Mouse (Mus musculus) intestine, embryonic 15.5 days (tissue): ENCODE measurements around the gene Phf5a. TPM values are rescaled to one million over a fixed set of nuclear protein-coding genes. Genes with fewer than 3 reads are reported as not detected.

Experiments
- ATAC-seq: fragments of 200-750 bp; cut with Nextera tagmentation; 2 replicates; pipeline ENCODE4 v1.8.0; 2017; ENCODE audit warnings: moderate TSS enrichment, moderate library complexity
- H3K27ac ChIP-seq: fragments of 300-500 bp; sonication (generic); 2 replicates; pipeline ENCODE4 v1.5.1; 2015; ENCODE audit warnings: mild to moderate bottlenecking, inconsistent platforms
- H3K27me3 ChIP-seq: fragments of 300-500 bp; sonication (generic); replicated peaks from 2 replicates; pipeline ENCODE4 v1.6.1; 2015; ENCODE audit warnings: inconsistent platforms
- H3K36me3 ChIP-seq: fragments of 300-500 bp; sonication (generic); 2 replicates; pipeline ENCODE4 v1.6.1; 2015; ENCODE audit warnings: inconsistent platforms
- H3K4me1 ChIP-seq: fragments of 300-500 bp; sonication (generic); replicated peaks from 2 replicates; pipeline ENCODE4 v1.6.1; 2015; ENCODE audit warnings: inconsistent platforms
- H3K4me2 ChIP-seq: fragments of 300-500 bp; sonication (generic); replicated peaks from 2 replicates; pipeline ENCODE4 v1.6.1; 2015; ENCODE audit warnings: mild to moderate bottlenecking, inconsistent platforms
- H3K4me3 ChIP-seq: fragments of 300-500 bp; sonication (generic); replicated peaks from 2 replicates; pipeline ENCODE4 v1.5.1; 2015; ENCODE audit warnings: inconsistent platforms
- H3K9ac ChIP-seq: fragments of 300-500 bp; sonication (generic); 2 replicates; pipeline ENCODE4 v1.6.1; 2015; ENCODE audit warnings: inconsistent platforms
- H3K9me3 ChIP-seq: fragments of 300-500 bp; sonication (generic); 2 replicates; pipeline ENCODE4 v1.6.1; 2016; ENCODE audit warnings: inconsistent platforms
- WGBS: fragments of 180-500 bp; shearing (Covaris S2); methylation state at CpG from one replicate; pipeline ENCODE4 v1.1.7; 2015; 5-methylcytosine and 5-hydroxymethylcytosine counted together
- polyA plus RNA-seq: library from polyadenylated mRNA; unstranded; fragments of >200 nt; fragmentation: Nextera tagmentation; extraction: Ambion mirVana; gene quantifications from 2 replicates; pipeline ENCODE4 v1.2.1, GENCODE M21; 2015

Gene Phf5a
- polyA plus RNA-seq, 1 experiment from 2014 or later: 120 TPM

DNA sequence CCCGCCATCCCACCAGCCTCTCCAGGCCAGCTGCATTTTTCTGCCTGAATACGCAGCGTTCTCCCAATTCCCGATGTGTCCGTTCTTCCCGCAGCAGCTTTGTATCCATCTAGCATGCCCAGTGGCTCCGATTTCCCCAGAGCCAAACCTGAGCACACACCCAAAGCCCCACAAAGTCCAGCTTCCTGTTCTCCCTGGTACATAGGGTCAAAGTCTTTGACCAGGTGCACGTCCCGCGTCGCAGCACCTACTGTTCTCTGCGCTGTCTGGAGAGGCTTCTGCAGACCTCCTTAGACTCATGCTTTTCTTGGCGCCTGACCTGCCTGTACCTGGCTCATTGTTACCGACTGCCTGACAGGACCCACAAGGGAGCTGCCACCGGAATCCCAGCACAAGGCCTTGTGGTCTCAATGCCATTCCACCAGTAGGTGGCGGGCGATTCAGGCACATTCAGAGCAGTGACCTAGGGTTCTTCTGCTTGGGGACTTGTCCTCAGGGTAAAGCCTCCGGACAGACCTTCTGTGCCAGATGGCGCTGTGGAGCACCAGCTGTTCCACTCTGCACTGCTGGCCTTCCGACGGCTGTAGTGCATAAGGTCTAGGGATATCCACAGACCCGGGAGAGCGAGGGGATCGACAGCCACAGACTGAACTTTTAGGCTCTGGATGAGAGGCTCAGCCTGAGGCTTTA, 40.4 kb downstream of the Phf5a start:
- Histone ChIP-seq H3K4me1 (peaks cover 15% of the 10 kb centered on the region), H3K4me2 (peak overlapping the region; percentile 52), H3K27ac (peak overlapping the region; percentile 24; the same call in 1 of the 2 replicates), H3K27me3 (no peaks in the 10 kb centered on the region), H3K9me3 (no peaks in the 10 kb centered on the region), H3K9ac (no peak overlapping the region), H3K36me3 (no peaks in the 10 kb centered on the region), H3K4me3 (0 out of 2 replicates have a peak overlapping the region, but pooled peaks have one; percentile 5)
- 13% methylated on average over 24 of the region's 24 CpGs for WGBS
- peak; percentile 89 for ATAC-seq

DNA sequence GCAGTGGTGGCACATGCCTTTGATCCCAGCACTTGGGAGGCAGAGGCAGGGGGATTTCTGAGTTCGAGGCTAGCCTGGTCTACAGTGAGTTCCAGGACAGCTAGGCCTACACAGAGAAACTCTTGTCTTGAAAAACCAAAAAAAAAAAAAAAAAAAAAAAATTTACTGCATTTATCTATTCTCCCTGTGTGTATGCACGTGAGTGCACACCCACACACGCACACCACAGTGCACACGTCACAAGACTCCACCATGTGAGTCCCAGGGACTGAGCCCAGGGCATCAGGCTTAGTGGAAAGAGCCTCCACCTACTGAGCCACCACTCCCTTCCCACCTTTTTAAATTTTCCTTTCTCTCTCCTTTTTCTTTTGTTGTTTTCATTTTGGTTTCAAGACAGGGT, 41.2 kb downstream of the Phf5a start:
- Histone ChIP-seq H3K4me1 (peaks cover 7% of the 10 kb centered on the region), H3K9me3 (no peaks in the 10 kb centered on the region), H3K27ac (no peak overlapping the region), H3K9ac (no peak overlapping the region), H3K4me3 (no peak overlapping the region), H3K27me3 (no peaks in the 10 kb centered on the region), H3K36me3 (peaks cover 4% of the 10 kb centered on the region; the same call in 1 of the 2 replicates), H3K4me2 (0 out of 2 replicates have a peak overlapping the region, but pooled peaks have one; percentile 52)
- no peak for ATAC-seq
- WGBS: 87% methylated on average over 4 of the region's 4 CpGs

DNA sequence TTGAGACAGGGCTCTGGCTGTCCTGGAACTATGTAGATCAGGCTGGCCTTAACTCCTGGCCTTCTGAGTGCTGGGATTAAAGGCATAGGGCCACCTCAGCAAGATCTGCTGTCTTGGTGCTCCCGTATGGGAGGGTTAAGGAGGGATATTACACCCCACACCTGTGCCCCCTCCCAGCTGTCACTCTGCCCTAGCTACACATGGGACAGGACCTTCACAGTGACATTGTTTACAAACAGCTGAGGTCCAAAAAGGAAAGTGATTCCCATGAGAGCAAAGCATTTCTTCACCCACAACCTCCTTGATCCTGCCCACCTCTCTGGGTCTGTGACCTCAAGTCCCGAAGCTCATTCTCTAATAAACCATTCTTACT, 42.5 kb downstream of the Phf5a start:
- Histone ChIP-seq H3K27me3 (no peaks in the 10 kb centered on the region), H3K4me2 (no peak overlapping the region), H3K36me3 (peaks cover 5% of the 10 kb centered on the region; the same call in 1 of the 2 replicates), H3K4me1 (peaks cover 6% of the 10 kb centered on the region; the same call in 1 of the 2 replicates), H3K9me3 (no peaks in the 10 kb centered on the region), H3K4me3 (no peak overlapping the region), H3K9ac (no peak overlapping the region), H3K27ac (no peak overlapping the region)
- WGBS: 79% methylated on average over 2 of the region's 2 CpGs
- ATAC-seq: no peak

DNA sequence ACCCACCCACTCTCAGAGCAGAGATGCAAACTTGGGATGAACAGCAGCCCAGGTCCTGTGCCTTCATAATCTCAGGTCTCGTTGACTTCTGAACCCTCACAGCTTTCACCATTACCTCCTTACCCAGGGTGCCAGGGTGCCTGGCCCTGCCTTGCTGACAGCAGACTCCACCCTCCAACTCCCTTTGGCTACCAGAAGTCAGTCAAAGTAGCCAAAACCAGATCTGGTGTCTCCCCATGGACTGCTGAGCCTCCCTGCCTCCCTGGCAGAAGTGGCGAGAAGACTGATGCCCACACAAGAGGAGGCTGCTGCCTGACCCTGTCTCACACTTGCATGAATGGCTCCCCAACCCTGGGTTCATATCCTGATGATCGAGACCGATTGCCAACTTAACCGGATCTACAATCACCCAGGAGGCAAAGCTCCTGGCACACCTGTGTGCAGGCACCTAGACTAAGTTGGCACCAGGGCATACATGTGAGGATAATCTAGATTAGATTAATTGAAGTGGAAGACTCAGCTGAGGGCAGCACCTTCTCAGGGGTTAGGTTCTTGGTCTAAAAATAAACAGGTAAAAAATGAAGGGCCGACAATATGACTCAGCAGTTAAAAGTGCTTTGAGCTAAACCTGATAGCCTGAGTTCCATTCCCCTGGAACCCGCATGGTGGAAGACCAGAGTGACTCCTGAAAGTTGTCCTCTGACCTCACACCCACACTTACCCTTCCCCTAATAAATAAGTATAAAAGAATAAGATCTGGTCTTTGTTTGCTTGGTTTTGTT, 43.1 kb downstream of the Phf5a start:
- peaks cover 11% of the 10 kb centered on the region; the same call in 1 of the 2 replicates for H3K36me3 ChIP-seq
- no peaks in the 10 kb centered on the region for H3K27me3 ChIP-seq
- no peak overlapping the region for H3K27ac ChIP-seq
- H3K4me3 ChIP-seq: no peak overlapping the region
- H3K4me1 ChIP-seq: peaks cover 6% of the 10 kb centered on the region; the same call in 1 of the 2 replicates
- WGBS: 89% methylated on average over 7 of the region's 7 CpGs
- no peak overlapping the region for H3K4me2 ChIP-seq
- H3K9me3 ChIP-seq: no peaks in the 10 kb centered on the region
- no peak overlapping the region for H3K9ac ChIP-seq
- no peak for ATAC-seq

DNA sequence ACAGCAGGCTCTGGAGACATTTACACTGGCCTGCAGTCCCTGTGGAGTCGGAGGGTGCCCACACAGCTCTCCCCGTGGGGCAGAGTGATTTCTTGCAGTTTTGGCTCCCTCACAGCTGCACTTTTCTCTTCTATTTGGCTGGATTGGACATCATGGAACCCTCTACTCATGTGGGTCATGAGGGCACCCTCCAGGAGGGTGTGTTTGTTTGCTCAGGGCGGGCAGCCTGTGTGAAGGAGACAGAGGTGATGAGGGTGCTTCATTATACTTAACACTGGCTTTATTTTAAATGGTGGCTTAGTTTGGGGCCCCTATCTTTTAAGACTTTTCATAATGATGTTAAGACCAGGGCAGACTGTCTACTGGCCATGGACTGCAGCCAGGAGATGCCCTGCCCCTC, 46.9 kb downstream of the Phf5a start:
- Histone ChIP-seq H3K27ac (no peak overlapping the region), H3K9ac (no peak overlapping the region), H3K36me3 (peaks cover 20% of the 10 kb centered on the region), H3K4me1 (no peaks in the 10 kb centered on the region), H3K27me3 (no peaks in the 10 kb centered on the region), H3K9me3 (no peaks in the 10 kb centered on the region), H3K4me3 (no peak overlapping the region), H3K4me2 (no peak overlapping the region)
- 74% methylated on average over 3 of the region's 3 CpGs for WGBS
- no peak for ATAC-seq

DNA sequence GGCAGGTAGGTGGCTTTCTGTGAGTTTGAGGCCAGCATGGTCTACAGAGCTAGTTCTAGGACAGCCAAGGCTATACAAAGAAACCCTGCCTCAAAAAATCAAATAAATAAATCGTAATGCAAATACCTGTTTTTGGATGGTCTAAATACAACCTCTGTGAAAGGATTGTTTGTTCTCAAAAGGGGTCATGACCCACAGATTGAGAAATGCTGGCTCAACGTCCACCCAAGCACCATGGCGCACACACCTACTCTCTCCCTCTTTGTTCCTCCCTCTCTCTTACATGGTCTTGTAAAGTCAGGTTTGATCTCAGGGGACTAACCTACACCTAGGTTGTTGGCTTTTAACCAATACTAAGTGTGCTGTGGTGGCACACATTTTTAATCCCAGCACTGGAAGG, 49.1 kb downstream of the Phf5a start:
- no peak for ATAC-seq
- WGBS: 70% methylated on average over 3 of the region's 3 CpGs
- H3K4me1 ChIP-seq: no peaks in the 10 kb centered on the region
- no peaks in the 10 kb centered on the region for H3K9me3 ChIP-seq
- no peak overlapping the region for H3K27ac ChIP-seq
- H3K27me3 ChIP-seq: no peaks in the 10 kb centered on the region
- no peak overlapping the region for H3K9ac ChIP-seq
- H3K4me2 ChIP-seq: no peak overlapping the region
- H3K4me3 ChIP-seq: no peak overlapping the region
- H3K36me3 ChIP-seq: peaks cover 21% of the 10 kb centered on the region

DNA sequence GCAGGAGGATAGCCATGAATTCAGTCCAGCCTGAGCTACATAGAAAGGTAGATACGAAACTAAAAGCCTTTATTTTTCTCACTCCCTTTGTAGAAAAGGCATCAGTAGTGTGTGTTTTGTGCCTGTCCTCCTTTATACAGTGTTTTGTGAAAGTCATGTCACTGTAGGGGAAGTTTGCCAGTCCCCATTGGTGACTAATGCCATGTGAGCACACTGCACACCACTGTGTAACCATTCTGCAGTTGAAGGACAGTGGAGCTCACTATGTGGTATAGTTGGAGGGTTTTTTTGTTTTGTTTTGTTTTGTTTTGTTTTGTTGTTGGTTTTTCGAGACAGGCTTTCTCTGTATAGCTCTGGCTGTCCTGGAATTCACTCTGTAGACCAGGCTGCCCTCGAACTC, 53.3 kb downstream of the Phf5a start:
- no peak for ATAC-seq
- no peaks in the 10 kb centered on the region for H3K9me3 ChIP-seq
- H3K36me3 ChIP-seq: peaks cover 20% of the 10 kb centered on the region
- no peak overlapping the region for H3K4me2 ChIP-seq
- no peak overlapping the region for H3K4me3 ChIP-seq
- no peaks in the 10 kb centered on the region for H3K4me1 ChIP-seq
- WGBS: 86% methylated on average over 3 of the region's 3 CpGs
- no peak overlapping the region for H3K9ac ChIP-seq
- no peaks in the 10 kb centered on the region for H3K27me3 ChIP-seq
- H3K27ac ChIP-seq: no peak overlapping the region

DNA sequence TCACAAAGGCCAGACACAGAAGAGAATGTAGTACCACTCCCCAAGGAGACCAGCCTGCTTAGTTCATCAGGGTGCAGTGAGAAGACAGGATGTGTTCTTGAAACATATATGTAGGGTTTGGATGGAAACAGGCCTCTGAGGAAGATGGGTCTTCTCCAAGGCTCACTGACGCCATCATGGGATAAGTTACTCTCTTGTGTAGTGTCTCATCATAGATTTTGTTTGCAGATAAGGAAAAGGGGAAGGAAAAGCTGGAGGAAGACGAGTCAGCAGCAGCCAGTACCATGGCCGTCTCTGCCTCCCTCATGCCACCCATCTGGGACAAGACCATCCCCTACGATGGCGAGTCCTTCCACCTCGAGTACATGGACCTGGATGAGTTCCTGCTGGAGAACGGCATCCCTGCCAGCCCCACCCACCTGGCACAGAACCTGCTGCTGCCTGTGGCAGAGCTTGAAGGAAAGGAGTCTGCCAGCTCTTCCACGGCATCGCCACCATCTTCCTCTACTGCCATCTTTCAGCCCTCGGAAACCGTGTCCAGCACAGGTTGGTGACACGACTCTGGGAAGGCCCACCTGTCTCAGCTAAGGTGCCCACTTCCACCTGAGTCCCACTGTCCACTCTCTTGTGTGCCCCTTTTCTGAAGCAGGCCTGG, 56.9 kb downstream of the Phf5a start:
- no peaks in the 10 kb centered on the region for H3K9me3 ChIP-seq
- H3K36me3 ChIP-seq: peaks cover 14% of the 10 kb centered on the region
- no peak overlapping the region for H3K9ac ChIP-seq
- H3K4me3 ChIP-seq: no peak overlapping the region
- H3K27me3 ChIP-seq: no peaks in the 10 kb centered on the region
- 88% methylated on average over 12 of the region's 12 CpGs for WGBS
- no peak for ATAC-seq
- no peak overlapping the region for H3K27ac ChIP-seq
- H3K4me1 ChIP-seq: peaks cover 11% of the 10 kb centered on the region; the same call in 1 of the 2 replicates
- no peak overlapping the region for H3K4me2 ChIP-seq

Other genes with a start within 250 kb of the Phf5a start
- gene L3mbtl2, start 208.0 kb downstream of the Phf5a start, polyA plus RNA-seq: 21.5 and 22.2 TPM in 2 replicates
- gene Chadl, start 174.6 kb downstream of the Phf5a start, polyA plus RNA-seq: 2.8 and 2.9 TPM in 2 replicates
- 16.8 and 17.2 TPM in 2 replicates for gene Zc3h7b, start 126.9 kb downstream of the Phf5a start, polyA plus RNA-seq
- 95.0 and 102 TPM in 2 replicates for gene Rangap1, start 126.4 kb downstream of the Phf5a start, polyA plus RNA-seq
- gene Tef, start 69.5 kb downstream of the Phf5a start, polyA plus RNA-seq: 15.9 and 17.7 TPM in 2 replicates
- 25.9 and 26.0 TPM in 2 replicates for gene Tob2, start 13.1 kb downstream of the Phf5a start, polyA plus RNA-seq
- gene Aco2, start 398 bp upstream of the Phf5a start, polyA plus RNA-seq: 227 and 239 TPM in 2 replicates
- gene Polr3h, start 54.3 kb upstream of the Phf5a start, polyA plus RNA-seq: 65.5 and 80.4 TPM in 2 replicates
- gene Csdc2, start 64.8 kb upstream of the Phf5a start, polyA plus RNA-seq: 11.7 and 12.9 TPM in 2 replicates
- 22.5 and 23.2 TPM in 2 replicates for gene Pmm1, start 89.0 kb upstream of the Phf5a start, polyA plus RNA-seq
- gene 1700029P11Rik, start 108.6 kb upstream of the Phf5a start, polyA plus RNA-seq: not detected in 2 replicates
- gene Xrcc6, start 115.9 kb upstream of the Phf5a start, polyA plus RNA-seq: 76.1 and 79.6 TPM in 2 replicates
- 19.8 and 21.3 TPM in 2 replicates for gene Desi1, start 162.0 kb upstream of the Phf5a start, polyA plus RNA-seq
- 256 and 273 TPM in 2 replicates for gene Snu13, start 175.7 kb upstream of the Phf5a start, polyA plus RNA-seq
- gene 4930407I10Rik, start 187.2 kb upstream of the Phf5a start, polyA plus RNA-seq: not detected in 2 replicates
- gene Mei1, start 198.1 kb upstream of the Phf5a start, polyA plus RNA-seq: not detected in 2 replicates